Mouse (Mus musculus) thymus, adult 2 months (tissue): ENCODE measurements around the gene Pnpla7. TPM values are rescaled to one million over a fixed set of nuclear protein-coding genes. Genes with fewer than 3 reads are reported as not detected.

Experiments
- DNase-seq: peaks from one replicate; pipeline ENCODE4 v3.0.0; 2021
- H3K27ac ChIP-seq: fragments of 200-500 bp; 2 replicates; pipeline ENCODE4 v1.5.1; 2012; ENCODE audit warnings: low read length, control low read depth; ENCODE audit not compliant: control insufficient read depth, insufficient read depth
- H3K27me3 ChIP-seq: fragments of 200-500 bp; 2 replicates; pipeline ENCODE4 v1.6.1; 2012; ENCODE audit warnings: mild to moderate bottlenecking, low read length, moderate library complexity, mixed read lengths; ENCODE audit not compliant: control insufficient read depth, insufficient read depth
- H3K36me3 ChIP-seq: fragments of 200-500 bp; 2 replicates; pipeline ENCODE4 v1.6.1; 2012; ENCODE audit warnings: mild to moderate bottlenecking, low read length, moderate library complexity; ENCODE audit not compliant: control insufficient read depth, insufficient read depth
- H3K4me1 ChIP-seq: fragments of 200-500 bp; replicated peaks from 2 replicates; pipeline ENCODE4 v1.6.1; 2012; ENCODE audit warnings: low read length; ENCODE audit not compliant: control insufficient read depth, insufficient read depth
- H3K4me3 ChIP-seq: fragments of 200-500 bp; 2 replicates; pipeline ENCODE4 v1.5.1; 2012; ENCODE audit warnings: mild to moderate bottlenecking, low read length, control low read depth, moderate library complexity; ENCODE audit not compliant: control insufficient read depth, insufficient read depth
- CTCF ChIP-seq: fragments of 200-500 bp; IDR thresholded peaks from 2 replicates; pipeline ENCODE4 v1.5.1; 2012; ENCODE audit warnings: mild to moderate bottlenecking, control low read depth, low read length, moderate library complexity, borderline replicate concordance; ENCODE audit not compliant: control insufficient read depth, poor library complexity, insufficient read depth; ENCODE audit errors: extremely low read depth
- POLR2A ChIP-seq: fragments of 200-500 bp; IDR thresholded peaks from 2 replicates; pipeline ENCODE4 v1.6.1; 2012; ENCODE audit warnings: mild to moderate bottlenecking, low read length, control low read depth, moderate library complexity; ENCODE audit not compliant: control insufficient read depth, poor library complexity, insufficient read depth; ENCODE audit errors: extremely low read depth
- WGBS: fragments of 180-500 bp; shearing (Covaris S2); methylation state at CpG from one replicate; pipeline ENCODE4 v1.1.7; 2018; 5-methylcytosine and 5-hydroxymethylcytosine counted together
- polyA plus RNA-seq: library from polyadenylated mRNA; depleted of rRNA; stranded (reverse); fragments of >200 nt; gene quantifications from 2 replicates; pipeline ENCODE4 v1.2.3, GENCODE M21; 2012; rRNA removed

Gene Pnpla7
- polyA plus RNA-seq, 1 experiment = 52.7 TPM

DNA sequence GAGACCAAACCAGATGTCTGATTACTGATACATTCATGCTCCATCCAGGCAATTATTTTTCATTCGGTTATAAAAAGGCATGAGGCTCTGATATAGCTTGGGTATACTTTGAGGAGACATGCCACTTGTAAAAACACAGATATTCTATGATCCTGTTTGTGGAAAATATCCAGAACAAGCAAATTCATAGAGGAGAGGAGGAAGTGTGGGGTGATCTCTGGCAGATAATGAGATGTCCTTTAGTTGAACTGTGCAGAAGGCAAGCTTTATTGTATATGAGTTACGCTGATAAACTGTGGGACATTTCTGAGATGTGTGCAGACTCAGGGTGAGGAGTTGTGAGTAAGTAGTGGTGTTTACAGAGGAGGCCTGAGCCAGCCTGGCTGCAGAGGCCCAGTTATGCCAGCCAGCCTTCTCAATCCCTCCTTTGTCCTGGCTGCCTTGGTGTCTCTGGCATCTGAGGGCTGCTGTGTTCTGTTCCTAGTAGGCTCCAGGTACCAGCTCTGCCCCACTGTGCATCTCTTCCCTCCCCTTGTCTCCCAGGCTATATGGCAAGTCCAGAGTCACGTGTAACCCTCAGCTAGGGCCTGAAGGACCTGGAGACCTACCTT lies 122.3 kb downstream of the Pnpla7 start:
- 95% methylated on average over 3 of the region's 3 CpGs for WGBS
- no peaks in the 10 kb centered on the region for H3K36me3 ChIP-seq
- H3K27me3 ChIP-seq = no peaks in the 10 kb centered on the region
- TF ChIP-seq POLR2A = no peak
- TF ChIP-seq CTCF = no peak
- no peak overlapping the region for H3K4me3 ChIP-seq
- no peak for DNase-seq
- H3K27ac ChIP-seq = no peak overlapping the region
- no peaks in the 10 kb centered on the region for H3K4me1 ChIP-seq

DNA sequence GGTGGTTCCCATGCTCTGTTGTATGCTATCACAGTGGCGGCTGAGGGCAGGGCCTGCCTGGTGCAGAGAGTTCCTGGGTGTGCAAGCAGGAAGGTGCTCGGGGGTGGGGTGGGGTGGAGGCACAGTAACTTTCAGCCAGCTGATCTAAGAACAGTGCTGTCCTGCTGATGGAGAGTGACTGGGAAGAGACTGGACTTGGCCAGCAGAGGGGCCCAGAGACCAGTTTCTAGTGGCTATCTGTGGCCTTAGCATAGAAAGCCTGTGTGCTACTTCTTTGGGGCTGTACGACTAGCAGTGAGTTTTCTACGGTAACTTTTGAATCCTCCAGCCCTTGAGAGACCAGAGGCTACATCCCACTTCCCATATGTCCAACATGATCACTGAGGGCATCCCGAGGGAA lies 123.1 kb downstream of the Pnpla7 start:
- DNase-seq = no peak
- WGBS = 78% methylated on average over 5 of the region's 5 CpGs
- H3K4me3 ChIP-seq = no peak overlapping the region
- H3K27me3 ChIP-seq = no peaks in the 10 kb centered on the region
- H3K4me1 ChIP-seq = no peaks in the 10 kb centered on the region
- TF ChIP-seq CTCF = no peak
- no peak for TF ChIP-seq POLR2A
- H3K27ac ChIP-seq = no peak overlapping the region
- H3K36me3 ChIP-seq = no peaks in the 10 kb centered on the region

DNA sequence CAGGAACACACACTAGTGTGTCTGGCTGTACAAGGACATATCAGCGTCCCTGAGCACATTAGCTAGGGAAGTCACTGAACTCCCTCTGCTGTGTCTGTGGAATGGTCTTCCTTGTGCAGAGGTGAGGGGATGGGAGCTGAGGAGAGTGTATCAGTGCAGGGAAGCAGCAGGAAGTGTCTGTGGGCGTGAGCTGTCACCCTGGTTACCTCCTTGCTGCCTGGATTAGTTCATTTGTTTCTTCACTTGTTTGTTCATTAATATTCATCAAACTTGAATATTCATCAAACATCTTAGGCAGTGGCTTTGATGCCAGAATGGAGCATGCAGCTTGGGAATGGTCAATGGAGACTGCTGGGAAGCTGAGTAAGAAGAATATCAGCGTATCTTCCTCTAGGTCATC lies 123.9 kb downstream of the Pnpla7 start:
- Histone ChIP-seq H3K36me3 (no peaks in the 10 kb centered on the region), H3K27me3 (no peaks in the 10 kb centered on the region), H3K4me1 (no peaks in the 10 kb centered on the region), H3K4me3 (no peak overlapping the region), H3K27ac (no peak overlapping the region)
- DNase-seq = no peak
- WGBS = 86% methylated on average over 3 of the region's 3 CpGs
- TF ChIP-seq POLR2A = no peak
- no peak for TF ChIP-seq CTCF

Other genes starting within 250 kb of the Pnpla7 start
- gene Cacna1b, start 212.9 kb upstream of the Pnpla7 start, polyA plus RNA-seq = 12.5 and 13.1 TPM in 2 replicates
- gene Ehmt1, start 56.4 kb upstream of the Pnpla7 start, polyA plus RNA-seq = 110 and 113 TPM in 2 replicates
- 272 and 315 TPM in 2 replicates for gene Arrdc1, start 40.8 kb upstream of the Pnpla7 start, polyA plus RNA-seq
- 11.0 and 14.8 TPM in 2 replicates for gene Zmynd19, start 26.2 kb upstream of the Pnpla7 start, polyA plus RNA-seq
- 27.2 and 31.2 TPM in 2 replicates for gene Dph7, start 13.6 kb upstream of the Pnpla7 start, polyA plus RNA-seq
- gene Mrpl41, start 935 bp upstream of the Pnpla7 start, polyA plus RNA-seq = 40.6 and 43.4 TPM in 2 replicates
- gene Nsmf, start 78.3 kb downstream of the Pnpla7 start, polyA plus RNA-seq = 41.6 and 50.4 TPM in 2 replicates
- gene Entpd8, start 104.3 kb downstream of the Pnpla7 start, polyA plus RNA-seq = 0.58 and 0.91 TPM in 2 replicates
- gene Noxa1, start 119.1 kb downstream of the Pnpla7 start, polyA plus RNA-seq = 0.24 and 0.44 TPM in 2 replicates
- 13.7 and 16.9 TPM in 2 replicates for gene Nrarp, start 204.7 kb downstream of the Pnpla7 start, polyA plus RNA-seq
- gene Tor4a, start 220.9 kb downstream of the Pnpla7 start, polyA plus RNA-seq = 90.6 and 94.7 TPM in 2 replicates
- 105 and 115 TPM in 2 replicates for gene Nelfb, start 235.5 kb downstream of the Pnpla7 start, polyA plus RNA-seq
- 0.12 TPM in 1 of 2 replicates, not detected in the other for gene Stpg3, start 238.6 kb downstream of the Pnpla7 start, polyA plus RNA-seq
- gene Fam166a, start 242.7 kb downstream of the Pnpla7 start, polyA plus RNA-seq = 0.11 and 0.12 TPM in 2 replicates
- gene Tubb4b, start 248.7 kb downstream of the Pnpla7 start, polyA plus RNA-seq = 613 and 694 TPM in 2 replicates